Mouse (Mus musculus) adrenal gland, adult 8-10 months (tissue): ENCODE measurements at regions not wholly inside any gene's neighbourhood (a gene's known extent, or its start where the extent isn't known, plus 50 kb on each side); places are given as distances from the start of the nearest gene placed in this dataset.
"Not testable (repeated sequence)": the region's sequence is repeated elsewhere in the genome, so short reads cannot be mapped to it uniquely, and the experiment has no call there.

ENCODE experiments used
- DNase-seq: peaks from one replicate; pipeline ENCODE4 v3.0.0; 2022

DNA sequence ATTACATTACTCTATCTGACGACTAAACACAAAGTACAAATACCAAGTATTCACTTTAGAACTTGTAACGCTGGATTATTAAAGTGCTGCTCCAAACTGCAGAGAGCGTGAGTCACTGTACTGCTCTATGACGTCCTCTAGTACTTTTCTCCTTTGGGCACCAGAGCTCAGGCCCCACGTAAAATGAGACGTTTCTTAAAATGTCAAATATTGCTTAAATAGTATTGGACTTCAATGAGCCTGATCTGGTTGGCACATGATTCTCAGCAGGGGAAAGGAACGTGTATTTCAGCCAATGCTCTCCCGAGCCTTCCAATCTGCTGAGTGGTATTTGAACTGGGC lies 175.8 kb upstream of the Klf14 start:
- no peak for DNase-seq

GRCm38 (mm10) chr6:31135580-31135979 lies 176.7 kb upstream of the Klf14 start:
- DNase-seq = no peak

DNA sequence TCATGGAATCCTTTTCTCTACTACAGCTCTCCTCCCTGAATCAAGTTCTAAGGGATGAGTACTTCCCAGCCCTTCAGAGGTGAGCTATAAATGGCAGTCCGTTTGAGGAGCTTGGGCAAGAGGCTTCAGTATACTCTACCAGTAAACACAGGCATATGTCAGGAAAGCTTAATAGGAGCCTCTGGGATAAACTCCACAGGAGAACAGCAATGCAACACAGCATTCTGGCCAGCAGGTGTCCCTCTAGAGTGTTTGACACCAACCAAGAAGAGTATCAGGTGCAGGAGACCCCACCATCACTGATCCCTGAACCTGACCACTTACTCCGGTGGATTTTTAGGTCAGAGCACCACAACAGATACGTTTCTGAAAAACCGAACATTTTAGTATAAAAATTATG lies 178.0 kb upstream of the Klf14 start:
- DNase-seq = no peak

- DNase-seq = no peak
Measured at GRCm38 (mm10) chr6:31137351-31137750, 178.5 kb upstream of the Klf14 start.

DNA sequence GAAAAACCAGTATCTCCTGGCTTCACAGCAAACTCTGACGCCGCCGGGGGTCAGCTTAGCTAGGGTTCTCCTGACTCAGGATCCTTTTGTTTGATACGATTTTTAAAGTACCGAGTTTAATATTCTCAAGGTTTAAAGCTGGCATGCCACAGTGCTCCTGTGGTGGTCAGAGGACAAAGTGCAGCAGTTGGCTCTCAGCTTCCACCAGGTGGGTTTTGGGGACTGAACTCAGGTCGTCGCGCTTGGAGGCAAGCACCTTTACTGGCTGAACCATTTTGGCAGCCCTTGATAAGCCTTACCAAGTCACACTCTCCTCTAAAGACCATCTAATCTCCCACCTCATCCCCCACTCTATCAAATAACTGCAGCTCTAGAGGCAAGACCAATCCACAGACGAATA lies 181.1 kb upstream of the Klf14 start:
- DNase-seq = no peak

GRCm38 (mm10) chr6:31140593-31140992 lies 181.7 kb upstream of the Klf14 start:
- DNase-seq = no peak

GRCm38 (mm10) chr6:31141486-31141885 lies 182.6 kb upstream of the Klf14 start:
- no peak for DNase-seq

- DNase-seq = not testable (repeated sequence)
Measured at GRCm38 (mm10) chr6:31142479-31143007, 183.7 kb upstream of the Klf14 start.

- DNase-seq = no peak
Measured at GRCm38 (mm10) chr6:31145687-31146086, 186.8 kb upstream of the Klf14 start.

- DNase-seq = no peak
Measured at GRCm38 (mm10) chr6:31146779-31147178, 187.9 kb upstream of the Klf14 start.

GRCm38 (mm10) chr6:31147682-31148081 lies 188.8 kb upstream of the Klf14 start:
- no peak for DNase-seq

GRCm38 (mm10) chr6:31148311-31148856 lies 189.5 kb upstream of the Klf14 start:
- DNase-seq = no peak

- no peak for DNase-seq
Measured at GRCm38 (mm10) chr6:31149164-31149563, 190.3 kb upstream of the Klf14 start.

- no peak for DNase-seq
Measured at GRCm38 (mm10) chr6:31150416-31150815, 191.5 kb upstream of the Klf14 start.

GRCm38 (mm10) chr6:31155857-31156256 lies 197.0 kb upstream of the Klf14 start:
- no peak for DNase-seq

DNA sequence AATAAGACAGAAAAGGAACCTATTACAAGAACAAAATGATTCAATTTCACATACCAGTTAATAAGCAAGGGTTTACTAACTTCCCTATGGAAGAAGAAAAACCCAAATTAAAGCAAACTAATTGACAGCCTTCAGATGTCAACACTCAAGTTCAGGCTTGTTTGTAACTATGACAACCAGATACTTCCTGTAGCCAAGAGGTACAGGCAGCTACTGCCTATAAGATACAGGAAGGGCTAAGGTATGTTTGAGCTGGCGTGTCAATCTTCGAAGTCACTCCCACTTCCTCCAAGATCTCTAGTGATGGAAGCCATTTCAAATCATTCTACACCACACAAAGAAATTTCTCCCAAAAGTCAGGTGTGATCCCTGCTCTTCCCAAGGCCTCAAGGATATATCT lies 198.1 kb upstream of the Klf14 start:
- no peak for DNase-seq

GRCm38 (mm10) chr6:31157429-31157828 lies 198.6 kb upstream of the Klf14 start:
- DNase-seq = no peak

- DNase-seq = no peak
Measured at GRCm38 (mm10) chr6:31158648-31159047, 199.8 kb upstream of the Klf14 start.

GRCm38 (mm10) chr6:31159240-31159639 lies 200.4 kb upstream of the Klf14 start:
- no peak for DNase-seq

DNA sequence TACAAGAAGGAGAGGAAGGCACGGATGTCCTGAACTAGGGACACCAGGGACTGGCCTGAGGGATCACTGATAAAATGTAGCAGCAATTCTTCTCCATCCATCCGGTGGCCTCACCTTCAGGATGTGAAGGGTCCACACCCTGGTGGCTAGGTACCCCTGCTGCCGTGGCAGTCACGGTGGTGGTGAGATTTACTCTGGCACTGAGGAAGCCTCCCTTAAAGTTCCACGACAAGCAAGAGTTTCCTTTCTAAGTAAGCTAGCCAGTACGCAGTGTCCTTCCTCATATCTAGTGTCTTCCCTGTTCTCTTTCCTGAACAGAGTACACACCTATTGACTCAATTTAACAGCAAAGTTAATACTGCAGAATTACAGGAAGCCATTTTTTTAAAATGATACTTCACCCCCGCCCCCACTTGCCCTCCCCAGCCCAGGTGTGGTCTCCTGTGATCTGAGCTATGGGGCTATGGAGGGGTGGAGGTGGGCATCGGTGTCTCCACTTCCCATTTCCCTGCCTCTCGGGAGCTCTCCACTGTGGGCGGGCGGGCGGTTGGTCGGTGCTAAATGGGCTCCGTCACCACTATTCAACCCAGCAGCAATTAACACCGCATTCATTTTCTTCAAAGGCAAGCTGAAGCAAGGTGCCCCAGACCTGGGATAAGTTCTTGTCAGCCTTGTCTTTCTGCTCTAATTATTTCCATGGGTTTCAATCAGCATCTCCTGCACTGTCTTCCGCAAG lies 201.2 kb upstream of the Klf14 start:
- no peak for DNase-seq

DNA sequence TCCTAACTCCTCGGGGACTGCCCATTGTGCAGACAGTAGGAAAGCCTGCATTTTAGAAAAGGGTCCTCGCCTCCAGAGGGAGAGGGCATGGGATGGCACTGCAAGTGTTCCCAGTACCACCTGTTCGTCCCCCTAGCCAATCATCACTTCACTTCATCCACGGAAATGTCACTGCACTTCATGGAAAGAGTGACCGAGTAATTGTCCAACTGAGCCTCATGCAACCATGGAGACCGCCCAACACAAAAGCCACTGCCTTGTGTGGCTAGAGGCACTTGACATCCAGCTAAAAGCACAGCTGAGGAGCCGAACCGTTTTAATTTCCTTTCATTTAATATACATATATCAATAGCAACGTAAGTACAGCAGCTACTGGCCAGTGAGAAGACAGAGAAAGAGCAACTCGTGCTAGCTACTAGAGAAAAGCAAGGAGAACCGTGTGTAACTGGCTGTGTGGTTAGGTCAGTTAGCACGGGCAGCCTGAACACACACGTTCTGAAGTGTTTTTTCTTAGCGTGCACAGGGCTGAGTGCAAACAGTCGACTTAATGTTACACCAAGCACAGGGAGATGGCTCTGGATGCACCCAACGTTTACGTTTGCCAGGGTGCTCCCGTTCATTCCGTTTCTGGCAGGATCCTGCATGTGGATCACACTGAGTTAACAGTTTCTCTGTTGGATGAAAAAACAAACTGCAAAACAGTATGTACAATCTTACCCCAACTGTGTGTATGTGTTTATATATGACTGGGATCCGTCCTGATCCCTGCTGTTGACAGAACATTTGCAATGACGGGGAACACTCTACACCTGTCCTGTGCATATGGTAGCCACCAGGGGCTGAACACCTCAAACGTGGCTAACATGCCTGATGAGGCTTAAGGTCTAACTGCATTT lies 202.8 kb upstream of the Klf14 start:
- no peak for DNase-seq

GRCm38 (mm10) chr6:31165011-31165410 lies 206.1 kb upstream of the Klf14 start:
- no peak for DNase-seq

GRCm38 (mm10) chr6:31166347-31166746 lies 207.5 kb upstream of the Klf14 start:
- no peak for DNase-seq
